Mouse (Mus musculus): ENCODE results near the gene Coro6. TPM values are rescaled to one million over a fixed set of nuclear protein-coding genes. Genes with fewer than 3 reads are reported as not detected.
A peak's percentile ranks its signal among the peaks of the same experiment; 100 is the strongest.

Coro6 gene
- polyA plus RNA-seq, 1 experiment from 2014 or later: 0.45 TPM

- H3K4me1 ChIP-seq (ENCODE audit: control insufficient read depth, low read depth, low read length): peaks cover 6% of the 10 kb centered on the region; the same call in 1 of the 2 replicates
- H3K9ac ChIP-seq (ENCODE audit: low read depth, low read length): no peak overlapping the region
- no peak overlapping the region for H3K4me3 ChIP-seq (ENCODE audit: low read depth, low read length)
- no peak for ATAC-seq (ENCODE audit: low read depth)
- H3K27me3 ChIP-seq (ENCODE audit: control insufficient read depth, insufficient read depth, low read depth, low read length): no peaks in the 10 kb centered on the region
- WGBS (ENCODE audit: insufficient replicate concordance): 63% methylated on average over 8 of the region's 8 CpGs
- no peaks in the 10 kb centered on the region for H3K9me3 ChIP-seq (replicated peaks; ENCODE audit: control insufficient read depth, low read length)
- peaks cover 2% of the 10 kb centered on the region for H3K36me3 ChIP-seq (ENCODE audit: control insufficient read depth, insufficient read depth)
- H3K4me2 ChIP-seq (ENCODE audit: low read depth, low read length): no peak overlapping the region
- H3K27ac ChIP-seq (ENCODE audit: low read length): no peak overlapping the region
These were observed 21.2 kb upstream of the Coro6 start for GRCm38 (mm10) chr11:77441020-77441419.

- no peak for ATAC-seq (ENCODE audit: low read depth)
- peaks cover 2% of the 10 kb centered on the region for H3K36me3 ChIP-seq (ENCODE audit: control insufficient read depth, insufficient read depth)
- no peak overlapping the region for H3K9ac ChIP-seq (ENCODE audit: low read depth, low read length)
- H3K9me3 ChIP-seq (replicated peaks; ENCODE audit: control insufficient read depth, low read length): no peaks in the 10 kb centered on the region
- H3K4me2 ChIP-seq (ENCODE audit: low read depth, low read length): no peak overlapping the region
- WGBS (ENCODE audit: insufficient replicate concordance): 49% methylated on average over 7 of the region's 7 CpGs
- no peaks in the 10 kb centered on the region for H3K27me3 ChIP-seq (ENCODE audit: control insufficient read depth, insufficient read depth, low read depth, low read length)
- no peak overlapping the region for H3K4me3 ChIP-seq (ENCODE audit: low read depth, low read length)
- peak overlapping the region; percentile 11; the same call in 1 of the 2 replicates for H3K27ac ChIP-seq (ENCODE audit: low read length)
- peaks cover 15% of the 10 kb centered on the region for H3K4me1 ChIP-seq (ENCODE audit: control insufficient read depth, low read depth, low read length)
These were observed 19.7 kb upstream of the Coro6 start for GRCm38 (mm10) chr11:77442186-77443170.

GRCm38 (mm10) chr11:77444939-77445338, 17.3 kb upstream of the Coro6 start:
- H3K27me3 ChIP-seq (ENCODE audit: control insufficient read depth, insufficient read depth, low read depth, low read length): no peaks in the 10 kb centered on the region
- peaks cover 15% of the 10 kb centered on the region for H3K4me1 ChIP-seq (ENCODE audit: control insufficient read depth, low read depth, low read length)
- H3K36me3 ChIP-seq (ENCODE audit: control insufficient read depth, insufficient read depth): no peaks in the 10 kb centered on the region; the same call in 1 of the 2 replicates
- WGBS (ENCODE audit: insufficient replicate concordance): 44% methylated on average over 2 of the region's 2 CpGs
- no peaks in the 10 kb centered on the region for H3K9me3 ChIP-seq (replicated peaks; ENCODE audit: control insufficient read depth, low read length)
- H3K27ac ChIP-seq (ENCODE audit: low read length): no peak overlapping the region
- H3K4me2 ChIP-seq (ENCODE audit: low read depth, low read length): no peak overlapping the region
- no peak overlapping the region for H3K9ac ChIP-seq (ENCODE audit: low read depth, low read length)
- no peak for ATAC-seq (ENCODE audit: low read depth)
- H3K4me3 ChIP-seq (ENCODE audit: low read depth, low read length): no peak overlapping the region

DNA sequence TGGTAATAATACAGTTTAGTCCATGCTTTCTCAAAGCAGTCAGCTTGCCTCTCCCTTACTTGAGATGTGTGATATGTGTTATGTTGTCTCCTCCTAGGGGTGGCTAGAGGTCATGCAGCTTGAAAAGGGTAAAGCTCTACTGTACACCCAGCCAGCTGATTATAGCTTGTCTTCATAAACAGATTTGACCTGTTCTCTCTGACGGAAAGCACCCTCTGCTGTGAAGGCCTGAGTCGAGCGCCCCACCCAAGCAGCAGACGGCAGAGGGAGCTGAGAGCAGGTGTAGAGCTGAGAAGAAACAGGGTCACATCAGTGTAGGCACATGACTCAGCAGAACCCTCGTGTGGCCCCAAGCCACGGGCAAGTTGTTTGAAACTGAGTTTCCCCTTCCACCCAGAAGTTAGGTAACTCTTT, 15.6 kb upstream of the Coro6 start:
- Histone ChIP-seq H3K9me3 (replicated peaks; ENCODE audit: control insufficient read depth, low read length) (no peaks in the 10 kb centered on the region), H3K27ac (ENCODE audit: low read length) (no peak overlapping the region; the same call in 1 of the 2 replicates), H3K27me3 (ENCODE audit: control insufficient read depth, insufficient read depth, low read depth, low read length) (no peaks in the 10 kb centered on the region), H3K9ac (ENCODE audit: low read depth, low read length) (no peak overlapping the region), H3K4me1 (ENCODE audit: control insufficient read depth, low read depth, low read length) (peaks cover 15% of the 10 kb centered on the region), H3K36me3 (ENCODE audit: control insufficient read depth, insufficient read depth) (no peaks in the 10 kb centered on the region; the same call in 1 of the 2 replicates), H3K4me2 (ENCODE audit: low read depth, low read length) (no peak overlapping the region), H3K4me3 (ENCODE audit: low read depth, low read length) (no peak overlapping the region)
- 9% methylated on average over 6 of the region's 6 CpGs for WGBS (ENCODE audit: insufficient replicate concordance)
- ATAC-seq (ENCODE audit: low read depth): peak; percentile 85

DNA sequence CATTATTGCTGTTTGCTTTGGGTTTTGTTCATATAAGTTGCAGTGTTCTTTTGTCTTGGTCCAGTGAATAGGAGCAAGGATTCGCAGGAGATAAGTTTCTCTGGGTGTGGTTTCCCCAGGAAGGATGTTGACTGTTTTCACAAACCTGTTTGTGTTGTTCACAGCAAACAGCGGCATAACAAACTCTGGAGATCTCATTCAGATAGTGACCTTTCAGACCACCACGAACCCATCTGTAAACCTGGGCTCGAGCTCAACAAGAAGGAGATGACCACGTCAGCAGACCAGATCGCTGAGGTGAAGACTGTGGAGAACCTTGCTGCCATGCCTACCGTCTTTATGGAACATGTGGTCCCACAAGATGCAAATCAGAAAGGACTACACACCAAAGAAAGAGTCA, 13.0 kb upstream of the Coro6 start:
- Histone ChIP-seq H3K27me3 (ENCODE audit: control insufficient read depth, insufficient read depth, low read depth, low read length) (no peaks in the 10 kb centered on the region), H3K4me1 (ENCODE audit: control insufficient read depth, low read depth, low read length) (peaks cover 15% of the 10 kb centered on the region), H3K27ac (ENCODE audit: low read length) (no peak overlapping the region), H3K4me2 (ENCODE audit: low read depth, low read length) (no peak overlapping the region), H3K9ac (ENCODE audit: low read depth, low read length) (no peak overlapping the region), H3K36me3 (ENCODE audit: control insufficient read depth, insufficient read depth) (peaks cover 2% of the 10 kb centered on the region; the same call in 1 of the 2 replicates), H3K4me3 (ENCODE audit: low read depth, low read length) (no peak overlapping the region), H3K9me3 (replicated peaks; ENCODE audit: control insufficient read depth, low read length) (no peaks in the 10 kb centered on the region)
- WGBS (ENCODE audit: insufficient replicate concordance): 79% methylated on average over 7 of the region's 7 CpGs
- no peak for ATAC-seq (ENCODE audit: low read depth)

- no peaks in the 10 kb centered on the region for H3K27me3 ChIP-seq (ENCODE audit: control insufficient read depth, insufficient read depth, low read depth, low read length)
- H3K9me3 ChIP-seq (replicated peaks; ENCODE audit: control insufficient read depth, low read length): no peaks in the 10 kb centered on the region
- 84% methylated on average over 2 of the region's 2 CpGs for WGBS (ENCODE audit: insufficient replicate concordance)
- no peak overlapping the region for H3K9ac ChIP-seq (ENCODE audit: low read depth, low read length)
- H3K27ac ChIP-seq (ENCODE audit: low read length): no peak overlapping the region
- no peak overlapping the region for H3K4me3 ChIP-seq (ENCODE audit: low read depth, low read length)
- no peak for ATAC-seq (ENCODE audit: low read depth)
- H3K4me1 ChIP-seq (ENCODE audit: control insufficient read depth, low read depth, low read length): peaks cover 2% of the 10 kb centered on the region; the same call in 1 of the 2 replicates
- H3K4me2 ChIP-seq (ENCODE audit: low read depth, low read length): no peak overlapping the region
- peaks cover 6% of the 10 kb centered on the region; the same call in 1 of the 2 replicates for H3K36me3 ChIP-seq (ENCODE audit: control insufficient read depth, insufficient read depth)
These were observed 10.5 kb upstream of the Coro6 start for GRCm38 (mm10) chr11:77451670-77452069.

GRCm38 (mm10) chr11:77453388-77453787, 8.8 kb upstream of the Coro6 start:
- Histone ChIP-seq H3K27me3 (ENCODE audit: control insufficient read depth, insufficient read depth, low read depth, low read length) (no peaks in the 10 kb centered on the region), H3K27ac (ENCODE audit: low read length) (no peak overlapping the region), H3K4me2 (ENCODE audit: low read depth, low read length) (no peak overlapping the region), H3K9me3 (replicated peaks; ENCODE audit: control insufficient read depth, low read length) (no peaks in the 10 kb centered on the region), H3K36me3 (ENCODE audit: control insufficient read depth, insufficient read depth) (peaks cover 6% of the 10 kb centered on the region; the same call in 1 of the 2 replicates), H3K4me1 (ENCODE audit: control insufficient read depth, low read depth, low read length) (no peaks in the 10 kb centered on the region), H3K9ac (ENCODE audit: low read depth, low read length) (no peak overlapping the region), H3K4me3 (ENCODE audit: low read depth, low read length) (no peak overlapping the region)
- no peak for ATAC-seq (ENCODE audit: low read depth)
- WGBS (ENCODE audit: insufficient replicate concordance): 90% methylated on average over 2 of the region's 2 CpGs

GRCm38 (mm10) chr11:77455770-77456510, 6.3 kb upstream of the Coro6 start:
- no peak for ATAC-seq (ENCODE audit: low read depth)
- Histone ChIP-seq H3K4me1 (ENCODE audit: control insufficient read depth, low read depth, low read length) (no peaks in the 10 kb centered on the region), H3K4me3 (ENCODE audit: low read depth, low read length) (no peak overlapping the region), H3K9me3 (replicated peaks; ENCODE audit: control insufficient read depth, low read length) (no peaks in the 10 kb centered on the region), H3K36me3 (ENCODE audit: control insufficient read depth, insufficient read depth) (0 out of 2 replicates have a peak, but pooled peaks cover 6% of the 10 kb centered on the region), H3K27me3 (ENCODE audit: control insufficient read depth, insufficient read depth, low read depth, low read length) (peaks cover 3% of the 10 kb centered on the region), H3K4me2 (ENCODE audit: low read depth, low read length) (no peak overlapping the region), H3K9ac (ENCODE audit: low read depth, low read length) (no peak overlapping the region), H3K27ac (ENCODE audit: low read length) (no peak overlapping the region)
- 78% methylated on average over 9 of the region's 9 CpGs for WGBS (ENCODE audit: insufficient replicate concordance)

Measured in liver, embryonic 16.5 days (tissue).